Mouse (Mus musculus) CH12.LX (cell line): ENCODE data around the gene Dnajb7.

ENCODE experiments used
- BHLHE40 ChIP-seq: IDR thresholded peaks from 2 replicates; pipeline ENCODE4 v1.6.1; 2011; ENCODE audit warnings: mild to moderate bottlenecking, low read depth, low read length, improper control_type of control experiment
- CHD1 ChIP-seq: IDR thresholded peaks from 2 replicates; pipeline ENCODE4 v1.6.1; 2012; ENCODE audit warnings: low read depth, low read length, improper control_type of control experiment, inconsistent platforms
- CTCF ChIP-seq, 2 experiments: IDR thresholded peaks in 1 of 2; conservative IDR thresholded peaks in 1 of 2; 2 replicates each; pipeline ENCODE4 v1.5.1; 2011 to 2012; ENCODE audit warnings: low read depth in 2 of 2, low read length in 2 of 2, improper control_type of control experiment in 1 of 2, inconsistent platforms in 1 of 2, mild to moderate bottlenecking in 1 of 2, moderate library complexity in 1 of 2
- E2F4 ChIP-seq: IDR thresholded peaks from 2 replicates; pipeline ENCODE4 v1.6.1; 2011; ENCODE audit warnings: low read depth, low read length, improper control_type of control experiment; ENCODE audit not compliant: insufficient replicate concordance
- EP300 ChIP-seq: IDR thresholded peaks from 2 replicates; pipeline ENCODE4 v1.6.1; 2011; ENCODE audit warnings: low read length, improper control_type of control experiment
- JUND ChIP-seq: conservative IDR thresholded peaks from 2 replicates; pipeline ENCODE4 v1.6.1; 2011; ENCODE audit warnings: low read depth, low read length, improper control_type of control experiment
- MAX ChIP-seq: IDR thresholded peaks from 2 replicates; pipeline ENCODE4 v1.6.1; 2011; ENCODE audit warnings: low read length, improper control_type of control experiment
- MEF2A ChIP-seq: IDR thresholded peaks from 2 replicates; pipeline ENCODE4 v1.6.1; 2014; ENCODE audit warnings: low read depth, mild to moderate bottlenecking, inconsistent platforms, low read length, improper control_type of control experiment, borderline replicate concordance
- NELFE ChIP-seq: IDR thresholded peaks from 2 replicates; pipeline ENCODE4 v1.6.1; 2011; ENCODE audit warnings: low read depth, low read length, improper control_type of control experiment
- POLR2A ChIP-seq: IDR thresholded peaks from 2 replicates; pipeline ENCODE4 v1.6.1; 2011; ENCODE audit warnings: low read depth, mild to moderate bottlenecking, improper control_type of control experiment, low read length
- SIN3A ChIP-seq: IDR thresholded peaks from 2 replicates; pipeline ENCODE4 v1.6.1; 2012; ENCODE audit warnings: low read length, improper control_type of control experiment, inconsistent platforms
- USF1 ChIP-seq: IDR thresholded peaks from 2 replicates; pipeline ENCODE4 v1.6.1; 2014; ENCODE audit warnings: low read depth, mild to moderate bottlenecking, inconsistent platforms, low read length, improper control_type of control experiment
- USF2 ChIP-seq: conservative IDR thresholded peaks from 2 replicates; pipeline ENCODE4 v1.6.1; 2011; ENCODE audit warnings: low read depth, low read length, improper control_type of control experiment
- ZKSCAN1 ChIP-seq: IDR thresholded peaks from 2 replicates; pipeline ENCODE4 v1.6.1; 2012; ENCODE audit warnings: low read depth, inconsistent platforms, low read length, improper control_type of control experiment, borderline replicate concordance

GRCm38 (mm10) chr15:81392997-81393396, 15.1 kb downstream of the Dnajb7 start:
- TF ChIP-seq CTCF (conservative IDR thresholded peaks at IDR 0.05 in 1 of 2, IDR thresholded peaks at IDR 0.05 in 1 of 2; ENCODE audit: low read depth in 2 of 2, low read length in 2 of 2): no peak
- TF ChIP-seq USF2: no peak
- TF ChIP-seq SIN3A: peak; percentile 65
- no peak for TF ChIP-seq MEF2A
- no peak for TF ChIP-seq NELFE
- TF ChIP-seq E2F4: no peak
- no peak for TF ChIP-seq USF1
- no peak for TF ChIP-seq JUND
- no peak for TF ChIP-seq CHD1
- TF ChIP-seq POLR2A: no peak; the same call in 1 of the 2 replicates
- TF ChIP-seq ZKSCAN1: no peak
- no peak for TF ChIP-seq EP300
- peak; percentile 80 for TF ChIP-seq MAX
- no peak for TF ChIP-seq BHLHE40
